Mouse (Mus musculus) heart, embryonic 13.5 days (tissue): ENCODE results near the gene Inmt. TPM values are rescaled to one million over a fixed set of nuclear protein-coding genes. Genes with fewer than 3 reads are reported as not detected.

Experiments used
- ATAC-seq: fragments of 200-750 bp; cut with Nextera tagmentation; 2 replicates; pipeline ENCODE4 v1.8.0; 2017; ENCODE audit warnings: moderate TSS enrichment; ENCODE audit not compliant: insufficient number of reproducible peaks, low FRiP score, low TSS enrichment; ENCODE audit errors: extremely low read depth
- H3K27ac ChIP-seq: fragments of 300-500 bp; sonication (generic); replicated peaks from 2 replicates; pipeline ENCODE4 v1.5.1; 2015; ENCODE audit warnings: moderate library complexity, mild to moderate bottlenecking, inconsistent platforms
- H3K27me3 ChIP-seq: fragments of 300-500 bp; sonication (generic); replicated peaks from 2 replicates; pipeline ENCODE4 v1.6.1; 2015; ENCODE audit warnings: mild to moderate bottlenecking, inconsistent platforms
- H3K36me3 ChIP-seq: fragments of 300-500 bp; sonication (generic); 2 replicates; pipeline ENCODE4 v1.6.1; 2015; ENCODE audit warnings: mild to moderate bottlenecking, inconsistent platforms
- H3K4me1 ChIP-seq: fragments of 300-500 bp; sonication (generic); 2 replicates; pipeline ENCODE4 v1.6.1; 2015; ENCODE audit warnings: inconsistent platforms
- H3K4me2 ChIP-seq: fragments of 300-500 bp; sonication (generic); 2 replicates; pipeline ENCODE4 v1.6.1; 2015; ENCODE audit warnings: inconsistent platforms, mild to moderate bottlenecking, moderate library complexity
- H3K4me3 ChIP-seq: fragments of 300-500 bp; sonication (generic); 2 replicates; pipeline ENCODE4 v1.5.1; 2015; ENCODE audit warnings: moderate library complexity, mild to moderate bottlenecking, inconsistent platforms
- H3K9ac ChIP-seq: fragments of 300-500 bp; sonication (generic); 2 replicates; pipeline ENCODE4 v1.6.1; 2015; ENCODE audit warnings: inconsistent platforms, mild to moderate bottlenecking, moderate library complexity
- H3K9me3 ChIP-seq: fragments of 300-500 bp; sonication (generic); 2 replicates; pipeline ENCODE4 v1.6.1; 2016; ENCODE audit warnings: inconsistent platforms
- WGBS: fragments of 180-500 bp; shearing (Covaris S2); methylation state at CpG from one replicate; pipeline ENCODE4 v1.1.7; 2015; ENCODE audit warnings: mixed read lengths; 5-methylcytosine and 5-hydroxymethylcytosine counted together
- polyA plus RNA-seq: library from polyadenylated mRNA; unstranded; fragments of >200 nt; fragmentation: Nextera tagmentation; extraction: Ambion mirVana; gene quantifications from 2 replicates; pipeline ENCODE4 v1.2.1, GENCODE M21; 2015

Inmt gene
- polyA plus RNA-seq, 1 experiment from 2014 or later: 0.40 TPM

DNA sequence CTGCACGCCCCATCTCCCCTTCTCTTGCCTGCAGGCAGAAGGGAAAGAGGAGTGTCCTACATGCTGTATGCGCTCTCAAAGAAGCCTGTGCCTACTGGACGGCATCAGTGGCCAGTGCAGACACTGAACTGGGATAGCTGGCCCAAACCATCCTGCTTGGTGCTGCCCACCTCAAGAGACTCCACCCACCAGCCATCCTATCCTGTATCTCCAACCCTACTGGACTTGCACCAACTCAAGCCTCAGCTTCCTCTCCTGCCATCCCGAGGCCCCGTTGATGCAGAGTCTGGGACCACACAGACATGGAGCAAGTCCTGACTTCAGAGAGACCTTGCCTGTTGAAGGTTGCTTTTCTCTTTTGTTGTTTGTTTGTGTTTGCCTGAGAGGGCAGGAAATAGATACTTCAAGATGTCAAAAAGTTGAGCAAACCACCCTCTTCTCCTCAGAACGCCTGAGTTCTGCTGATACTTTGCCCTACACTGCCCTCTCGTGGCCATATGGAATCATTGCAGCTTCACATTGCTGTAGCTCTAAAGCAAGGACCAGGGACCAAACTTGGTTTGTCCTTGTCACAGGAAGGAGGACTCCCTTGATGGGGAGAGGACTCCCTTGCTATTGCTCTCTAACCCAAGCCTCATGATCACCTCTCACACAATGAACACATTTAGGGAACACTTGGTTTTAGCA lies 7.9 kb downstream of the Inmt start:
- H3K4me1 ChIP-seq: no peaks in the 10 kb centered on the region
- no peaks in the 10 kb centered on the region for H3K36me3 ChIP-seq
- H3K9me3 ChIP-seq: no peaks in the 10 kb centered on the region
- ATAC-seq: no peak
- H3K4me2 ChIP-seq: no peak overlapping the region
- H3K9ac ChIP-seq: no peak overlapping the region
- no peak overlapping the region for H3K27ac ChIP-seq
- 45% methylated on average over 7 of the region's 7 CpGs for WGBS
- no peak overlapping the region for H3K4me3 ChIP-seq
- H3K27me3 ChIP-seq: peaks cover 23% of the 10 kb centered on the region

DNA sequence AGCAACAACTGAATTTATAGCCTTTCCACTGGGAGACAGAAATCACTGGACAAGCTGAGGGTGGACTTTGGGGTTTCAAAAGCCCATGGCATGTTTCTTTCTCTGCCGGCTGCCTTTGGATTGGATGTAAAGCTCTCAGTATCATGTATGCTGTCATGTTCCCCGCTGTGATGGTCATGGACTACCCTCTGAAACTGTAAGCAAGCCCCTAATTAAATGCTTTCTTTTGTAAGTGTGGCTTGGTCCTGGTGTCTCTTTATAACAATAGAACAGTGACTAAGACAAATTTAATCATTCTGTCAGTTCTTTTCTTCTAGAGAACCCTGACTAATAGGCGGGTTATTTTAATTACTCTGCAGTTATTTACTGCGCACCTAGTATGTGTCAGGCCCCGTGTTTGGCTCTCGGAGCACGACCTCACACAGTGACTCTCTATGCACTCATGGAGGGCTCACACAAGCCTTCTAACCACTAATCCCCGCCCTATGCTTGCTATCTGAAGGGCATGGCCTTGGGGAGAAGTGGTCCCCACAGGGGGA lies 11.7 kb downstream of the Inmt start:
- H3K36me3 ChIP-seq: no peaks in the 10 kb centered on the region
- no peak overlapping the region for H3K27ac ChIP-seq
- no peak for ATAC-seq
- H3K4me3 ChIP-seq: no peak overlapping the region
- H3K4me1 ChIP-seq: no peaks in the 10 kb centered on the region
- WGBS: 78% methylated on average over 8 of the region's 8 CpGs
- H3K4me2 ChIP-seq: no peak overlapping the region
- no peaks in the 10 kb centered on the region for H3K9me3 ChIP-seq
- H3K27me3 ChIP-seq: peaks cover 20% of the 10 kb centered on the region
- H3K9ac ChIP-seq: no peak overlapping the region

DNA sequence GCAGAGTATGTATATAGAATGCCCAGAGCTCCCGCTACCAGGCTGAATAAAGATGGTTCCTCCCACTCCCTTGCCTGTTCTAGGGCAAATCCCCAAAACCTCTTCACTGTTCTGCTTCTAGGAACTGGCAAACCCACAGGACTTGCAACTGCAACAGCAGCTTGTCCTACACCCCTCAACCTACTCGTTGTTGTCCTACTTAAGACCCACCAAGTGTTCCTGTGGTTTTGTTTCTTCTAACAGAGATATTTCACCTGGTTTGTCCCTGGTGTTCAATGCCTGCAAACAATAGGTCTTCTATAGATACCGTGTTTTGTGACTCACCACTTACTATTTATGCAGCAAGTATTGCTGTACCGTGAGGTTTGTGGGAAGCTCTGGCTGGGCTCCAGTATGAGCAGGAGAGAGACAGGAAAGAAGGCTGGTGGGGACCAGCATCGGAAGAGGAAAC lies 13.5 kb downstream of the Inmt start:
- Histone ChIP-seq H3K27me3 (peaks cover 14% of the 10 kb centered on the region), H3K4me1 (no peaks in the 10 kb centered on the region), H3K4me2 (no peak overlapping the region), H3K9ac (no peak overlapping the region), H3K4me3 (no peak overlapping the region), H3K36me3 (no peaks in the 10 kb centered on the region), H3K27ac (no peak overlapping the region), H3K9me3 (no peaks in the 10 kb centered on the region)
- 56% methylated on average over 5 of the region's 5 CpGs for WGBS
- no peak for ATAC-seq

DNA sequence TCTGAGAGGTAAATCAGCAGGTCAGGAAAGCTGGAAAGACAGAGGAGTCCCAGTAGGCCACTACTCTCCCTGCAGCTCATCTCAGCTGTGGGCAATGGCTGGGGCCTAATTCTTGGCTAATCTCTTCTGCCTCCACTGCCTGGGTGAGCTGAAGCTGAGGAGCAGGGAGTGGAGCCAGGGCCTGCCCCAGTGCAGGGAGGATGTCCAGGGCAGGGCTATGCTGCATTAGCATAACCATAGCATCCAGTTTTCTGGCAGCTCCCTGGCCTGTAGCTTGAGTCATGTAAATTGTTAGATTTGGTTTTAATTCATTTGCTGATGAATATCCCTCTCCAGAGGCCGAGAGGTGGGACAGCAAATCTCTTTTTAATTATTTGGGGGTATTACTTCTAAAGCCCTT lies 15.6 kb downstream of the Inmt start:
- ATAC-seq: no peak
- Histone ChIP-seq H3K4me1 (peaks cover 2% of the 10 kb centered on the region; the same call in 1 of the 2 replicates), H3K27ac (no peak overlapping the region), H3K27me3 (peaks cover 4% of the 10 kb centered on the region), H3K36me3 (no peaks in the 10 kb centered on the region), H3K4me3 (no peak overlapping the region), H3K9me3 (no peaks in the 10 kb centered on the region), H3K4me2 (no peak overlapping the region), H3K9ac (no peak overlapping the region)
- WGBS: 76% methylated on average over 1 of the region's 1 CpGs

DNA sequence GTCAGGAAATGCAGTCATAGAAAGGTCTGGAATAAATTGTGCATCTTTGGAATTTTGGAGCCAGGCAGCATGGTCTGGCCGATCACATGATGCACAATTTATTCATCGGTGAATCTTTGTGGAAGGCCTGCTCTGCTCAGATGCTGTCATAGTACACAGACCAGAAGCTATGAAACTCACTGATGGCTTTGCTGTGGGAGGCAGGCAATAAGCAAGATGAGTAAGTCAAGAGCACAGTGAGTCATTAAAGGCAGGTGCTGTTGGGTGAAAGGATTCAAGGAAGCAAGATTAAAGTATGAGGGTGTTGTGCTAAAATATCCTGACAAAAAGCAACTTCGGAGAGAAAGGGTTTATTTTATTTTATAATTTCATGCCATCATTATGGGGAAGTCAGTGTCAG lies 22.6 kb downstream of the Inmt start:
- no peak overlapping the region for H3K4me3 ChIP-seq
- H3K27me3 ChIP-seq: no peaks in the 10 kb centered on the region
- no peaks in the 10 kb centered on the region for H3K9me3 ChIP-seq
- no peak overlapping the region for H3K4me2 ChIP-seq
- H3K36me3 ChIP-seq: no peaks in the 10 kb centered on the region
- 81% methylated on average over 3 of the region's 3 CpGs for WGBS
- H3K27ac ChIP-seq: no peak overlapping the region
- ATAC-seq: no peak
- H3K4me1 ChIP-seq: peaks cover 5% of the 10 kb centered on the region; the same call in 1 of the 2 replicates
- no peak overlapping the region for H3K9ac ChIP-seq

DNA sequence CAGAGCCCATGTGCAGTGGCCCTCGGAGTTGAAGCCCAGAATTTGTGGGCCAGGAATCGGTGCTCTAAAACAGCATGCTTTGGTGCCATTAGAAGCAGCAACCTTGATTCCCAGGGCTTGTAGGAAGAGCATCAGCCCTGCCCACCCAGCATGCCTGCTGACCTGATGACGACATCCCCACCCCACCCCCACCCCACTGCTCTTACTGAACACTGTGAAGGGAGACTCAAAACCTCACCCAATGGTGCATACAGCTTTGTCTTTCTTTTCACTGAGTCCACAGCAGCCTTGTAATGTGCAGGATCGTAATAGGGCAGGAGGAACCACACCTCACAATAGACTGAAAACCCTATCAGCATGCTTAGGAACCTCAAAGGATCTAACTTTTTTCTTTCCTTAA lies 28.7 kb downstream of the Inmt start:
- WGBS: 58% methylated on average over 4 of the region's 4 CpGs
- H3K4me3 ChIP-seq: no peak overlapping the region
- H3K4me2 ChIP-seq: no peak overlapping the region
- H3K4me1 ChIP-seq: no peaks in the 10 kb centered on the region
- H3K27ac ChIP-seq: no peak overlapping the region
- no peak for ATAC-seq
- no peaks in the 10 kb centered on the region for H3K36me3 ChIP-seq
- no peaks in the 10 kb centered on the region for H3K9me3 ChIP-seq
- H3K27me3 ChIP-seq: no peaks in the 10 kb centered on the region
- H3K9ac ChIP-seq: no peak overlapping the region

DNA sequence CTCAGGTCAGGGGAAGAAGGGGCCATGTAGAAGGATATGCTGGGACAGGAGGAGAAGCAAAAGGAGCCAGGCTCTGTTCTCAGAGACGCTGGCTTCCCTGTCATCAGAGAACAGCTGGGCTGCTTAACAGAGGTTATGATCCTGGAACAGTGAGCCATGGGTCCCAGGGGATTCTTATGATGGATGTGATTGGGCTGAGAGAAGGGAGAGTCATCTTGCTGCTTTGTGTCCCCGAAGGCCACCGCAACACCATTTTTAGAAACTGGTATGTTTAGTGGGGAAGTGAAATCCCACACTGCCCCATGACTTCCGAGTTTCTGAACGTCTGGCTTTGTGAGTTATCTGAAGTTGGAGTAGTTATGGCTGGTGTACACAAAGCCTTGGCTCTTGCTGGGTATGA lies 29.6 kb downstream of the Inmt start:
- Histone ChIP-seq H3K27me3 (no peaks in the 10 kb centered on the region), H3K9ac (no peak overlapping the region), H3K4me1 (no peaks in the 10 kb centered on the region), H3K36me3 (no peaks in the 10 kb centered on the region), H3K4me2 (no peak overlapping the region), H3K4me3 (no peak overlapping the region), H3K27ac (no peak overlapping the region), H3K9me3 (no peaks in the 10 kb centered on the region)
- WGBS: 55% methylated on average over 5 of the region's 5 CpGs
- ATAC-seq: no peak

DNA sequence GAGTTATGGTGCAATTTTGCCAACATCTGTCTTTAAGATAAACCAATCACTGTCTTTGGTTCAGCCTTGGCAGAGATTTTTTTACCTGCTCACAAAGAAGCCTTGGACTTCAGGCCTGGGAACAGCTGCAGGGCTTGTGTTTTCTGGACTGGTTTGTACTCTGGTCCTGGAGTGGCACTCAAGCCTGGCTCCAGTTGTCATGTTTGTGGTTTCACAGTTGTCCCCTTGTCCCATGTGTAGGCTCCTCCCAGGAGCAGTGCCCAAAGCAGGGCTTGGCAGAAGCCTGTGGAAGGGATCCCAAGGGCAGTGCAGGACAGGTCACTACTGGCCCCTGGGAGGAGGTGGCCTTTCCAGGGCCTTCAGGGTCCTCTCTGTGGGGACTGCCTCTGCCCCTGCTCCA lies 36.5 kb downstream of the Inmt start:
- Histone ChIP-seq H3K27me3 (no peaks in the 10 kb centered on the region), H3K9ac (no peak overlapping the region), H3K4me2 (no peak overlapping the region), H3K9me3 (no peaks in the 10 kb centered on the region), H3K4me3 (no peak overlapping the region), H3K4me1 (peaks cover 8% of the 10 kb centered on the region), H3K36me3 (no peaks in the 10 kb centered on the region), H3K27ac (no peak overlapping the region)
- no peak for ATAC-seq

DNA sequence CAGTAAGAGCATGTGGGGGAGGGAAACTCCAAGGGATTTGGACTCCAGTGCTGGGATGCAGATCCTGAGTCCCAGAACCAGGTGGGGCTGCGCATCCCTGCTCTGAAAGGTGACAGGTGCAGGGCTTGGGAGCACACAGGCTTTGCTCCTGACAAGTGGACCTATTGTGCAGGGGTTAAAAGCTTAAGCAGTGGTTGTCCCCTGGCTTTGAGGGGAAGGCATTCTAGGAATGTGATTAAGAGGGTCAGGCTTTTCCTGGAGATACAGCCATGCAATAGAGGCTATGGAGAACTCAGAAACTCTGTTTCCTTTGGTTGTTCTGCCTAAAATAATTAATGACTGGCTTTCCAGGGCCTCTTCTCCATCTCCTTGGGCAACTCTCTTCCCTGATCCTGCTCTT lies 41.4 kb downstream of the Inmt start:
- Histone ChIP-seq H3K9me3 (no peaks in the 10 kb centered on the region), H3K4me3 (no peak overlapping the region), H3K4me1 (peaks cover 44% of the 10 kb centered on the region), H3K27ac (peak overlapping the region; percentile 91), H3K36me3 (no peaks in the 10 kb centered on the region), H3K9ac (no peak overlapping the region), H3K27me3 (no peaks in the 10 kb centered on the region), H3K4me2 (peak overlapping the region; percentile 59)
- no peak for ATAC-seq
- WGBS: 56% methylated on average over 1 of the region's 1 CpGs

DNA sequence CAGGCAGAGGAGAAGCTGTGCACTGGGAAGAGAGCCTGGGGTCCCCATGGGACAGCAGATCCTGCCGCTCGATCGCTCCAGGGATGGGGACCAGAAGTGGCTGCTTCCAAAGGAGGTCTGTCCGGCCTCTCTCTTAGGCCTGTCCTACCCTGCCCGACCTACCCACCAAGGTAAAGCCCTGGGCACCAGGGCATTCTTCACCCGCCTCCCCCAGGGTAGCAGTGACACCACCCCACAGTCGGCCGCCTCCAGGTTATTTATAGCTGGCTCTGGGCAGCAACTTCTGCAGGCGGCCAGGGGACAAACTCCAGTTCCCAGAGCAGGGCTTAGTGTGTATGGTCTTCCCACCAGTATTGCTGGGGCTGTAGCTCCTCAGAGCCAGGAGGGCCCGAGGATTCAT lies 42.0 kb downstream of the Inmt start, which contains the start of gene Crhr2:
Crhr2 (minus strand) TSS at position 223 of the 400 bp plus-strand sequence.
- Histone ChIP-seq H3K4me2 (peak within 1 kb of the TSS; percentile 59), H3K4me3 (peak within 1 kb of the TSS; percentile 36), H3K4me1 (peaks cover 44% of the 10 kb centered on the region), H3K9ac (peak within 1 kb of the TSS; percentile 73), H3K27me3 (no peaks in the 10 kb centered on the region), H3K9me3 (no peaks in the 10 kb centered on the region), H3K36me3 (no peaks in the 10 kb centered on the region), H3K27ac (peak within 1 kb of the TSS; percentile 91)
- 33% methylated on average over 10 of the region's 10 CpGs for WGBS
- no peak for ATAC-seq

DNA sequence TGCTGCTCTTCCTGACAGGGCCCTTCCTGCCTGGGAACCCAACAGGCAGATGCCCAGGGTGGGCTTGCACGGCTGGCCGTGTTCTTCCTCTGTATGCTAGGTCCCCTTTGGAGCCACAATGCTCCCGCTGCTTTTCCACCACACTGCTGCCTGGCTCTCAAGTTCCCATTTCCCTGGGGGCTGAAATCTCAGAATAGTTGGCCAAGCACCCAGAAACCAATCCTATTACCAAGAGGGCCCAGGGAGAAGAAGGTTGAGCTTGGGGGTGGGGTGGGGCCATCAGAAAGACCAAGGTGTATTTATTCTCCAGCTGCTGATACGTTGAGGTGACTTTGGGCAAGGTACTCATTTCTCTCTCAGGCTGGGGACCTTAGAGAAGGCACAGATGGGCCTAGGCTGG lies 43.5 kb downstream of the Inmt start:
- no peaks in the 10 kb centered on the region for H3K9me3 ChIP-seq
- H3K4me3 ChIP-seq: no peak overlapping the region
- H3K36me3 ChIP-seq: no peaks in the 10 kb centered on the region
- H3K4me1 ChIP-seq: peaks cover 44% of the 10 kb centered on the region
- peak overlapping the region; percentile 38; the same call in 1 of the 2 replicates for H3K9ac ChIP-seq
- 77% methylated on average over 4 of the region's 4 CpGs for WGBS
- H3K27ac ChIP-seq: peak overlapping the region; percentile 88
- H3K4me2 ChIP-seq: peak overlapping the region; percentile 59
- 0 out of 2 replicates have a peak, but pooled peaks have one; percentile 26 for ATAC-seq
- no peaks in the 10 kb centered on the region for H3K27me3 ChIP-seq

DNA sequence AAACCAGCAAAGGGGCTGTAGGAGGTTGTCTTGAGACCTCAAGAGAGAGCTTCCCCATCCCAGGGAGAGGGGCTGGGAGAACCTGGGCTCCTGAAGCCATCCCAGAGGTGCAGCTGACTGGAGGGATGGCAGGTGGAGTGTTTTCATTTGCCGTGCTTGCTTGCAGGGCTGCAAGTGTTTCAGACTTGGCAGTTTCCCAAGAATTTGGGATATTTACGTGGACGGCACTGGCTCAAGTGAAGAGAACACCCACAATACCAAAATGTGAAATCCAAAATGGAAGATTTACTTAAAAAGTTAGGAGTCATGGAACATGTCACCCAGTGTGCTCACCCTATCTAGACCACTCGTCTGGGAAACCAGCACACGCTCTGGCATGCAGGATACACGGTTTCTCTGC lies 44.2 kb downstream of the Inmt start:
- no peak for ATAC-seq
- 13% methylated on average over 6 of the region's 6 CpGs for WGBS

More for the DNA sequence above, 44.2 kb downstream of the Inmt start:
- Histone ChIP-seq H3K9ac (peak overlapping the region; percentile 47; the same call in 1 of the 2 replicates), H3K27me3 (peaks cover 3% of the 10 kb centered on the region; the same call in 1 of the 2 replicates), H3K36me3 (no peaks in the 10 kb centered on the region), H3K9me3 (no peaks in the 10 kb centered on the region), H3K4me1 (peaks cover 44% of the 10 kb centered on the region), H3K27ac (peak overlapping the region; percentile 88), H3K4me2 (peak overlapping the region; percentile 59), H3K4me3 (no peak overlapping the region)
